In genomic region chr13:96487230-96487629, GRCm38 (mm10) we compare ENCODE assay signal across 33 mouse cellular contexts. TPM values are rescaled to one million over a fixed set of nuclear protein-coding genes. Genes with fewer than 3 reads are reported as not detected.
DNase-seq lines count a peak whose midpoint lies in the region; ATAC-seq lines count a peak whose summit lies in the region.
"Had no signal": no experiment of that assay in that cellular context is flagged by ENCODE, and none has a peak within 500 bp of the region (broad histone marks: within the 10 kb centered on the region; RNA-seq: fewer than 3 reads in every experiment).

No protein-coding gene starts in this region.

- no peaks in the 10 kb centered on the region for H3K27me3 ChIP-seq in liver, embryonic 11.5 days (replicated peaks; ENCODE audit: control insufficient read depth, insufficient read depth, low read length)
- H3K27me3 ChIP-seq: hindbrain, embryonic 13.5 days; limb, embryonic 15.5 days; liver, embryonic 15.5 days; neural tube, embryonic 12.5 days; Patski had no signal

- no peaks in the 10 kb centered on the region for H3K9me3 ChIP-seq in liver, embryonic 11.5 days (ENCODE audit: control insufficient read depth, low read length)
- H3K9me3 ChIP-seq: embryonic facial prominence, embryonic 10.5 days; forebrain, embryonic 10.5 days; hindbrain, embryonic 13.5 days; limb, embryonic 15.5 days; liver, embryonic 15.5 days; neural tube, embryonic 12.5 days had no signal

- WGBS in liver, embryonic 11.5 days: 77% methylated on average over 6 of the region's 6 CpGs

- DNase-seq in 3T3-L1 (ENCODE audit: low read depth, low spot score): peak; percentile 65
- peak; percentile 79 for DNase-seq in CD4-positive, CD25-positive, alpha-beta regulatory T cell, adult 2 months (ENCODE audit: low read depth, low spot score)
- peak; percentile 25 for DNase-seq in brain, adult 2 months (ENCODE audit: low read depth, low spot score)
- DNase-seq in naive thymus-derived CD4-positive, alpha-beta T cell, adult 2 months (ENCODE audit: low read depth): peak; percentile 37
- DNase-seq in kidney, adult 18-20 months: no peak
- no peak for DNase-seq in liver, embryonic 11.5 days (ENCODE audit: low spot score)
- DNase-seq in cerebellum, adult 9-10 months: no peak
- DNase-seq: adrenal gland, postnatal 10 days; B cell, adult 2 months; cerebellum, adult 9-11 months; gastrocnemius, postnatal 25 days; kidney, adult 9 months; kidney, postnatal 14 days; left cerebral cortex, postnatal 4 days; right cerebral cortex, postnatal 4 days had no signal

- H3K4me1 ChIP-seq in liver, embryonic 11.5 days (replicated peaks; ENCODE audit: control insufficient read depth, insufficient read depth, low read length): no peaks in the 10 kb centered on the region
- H3K4me1 ChIP-seq: embryonic facial prominence, embryonic 10.5 days; forebrain, embryonic 10.5 days; hindbrain, embryonic 13.5 days; limb, embryonic 15.5 days; liver, embryonic 15.5 days; neural tube, embryonic 12.5 days had no signal

- no peak overlapping the region for H3K9ac ChIP-seq in liver, embryonic 11.5 days (ENCODE audit: low read depth, low read length)
- H3K9ac ChIP-seq: hindbrain, embryonic 13.5 days; limb, embryonic 15.5 days; liver, embryonic 15.5 days; neural tube, embryonic 12.5 days had no signal

- H3K36me3 ChIP-seq in liver, embryonic 11.5 days (ENCODE audit: control insufficient read depth, insufficient read depth, low read length): peaks cover 7% of the 10 kb centered on the region; the same call in 1 of the 2 replicates

- ATAC-seq in liver, embryonic 11.5 days (replicated peaks; ENCODE audit: low FRiP score): no peak
- ATAC-seq: forebrain, embryonic 16.5 days; Patski had no signal

- H3K4me3 ChIP-seq in liver, embryonic 11.5 days (ENCODE audit: low read depth, low read length): no peak overlapping the region
- H3K4me3 ChIP-seq: embryonic facial prominence, embryonic 10.5 days; forebrain, embryonic 10.5 days; hindbrain, embryonic 13.5 days; limb, embryonic 15.5 days; liver, embryonic 15.5 days; neural tube, embryonic 12.5 days had no signal

- no peak overlapping the region for H3K27ac ChIP-seq in liver, embryonic 11.5 days (ENCODE audit: low read depth, low read length)
- H3K27ac ChIP-seq: embryonic facial prominence, embryonic 10.5 days; forebrain, embryonic 10.5 days; hindbrain, embryonic 13.5 days; limb, embryonic 15.5 days; liver, embryonic 15.5 days; macrophage; neural tube, embryonic 12.5 days had no signal

- no peak overlapping the region for H3K4me2 ChIP-seq in liver, embryonic 11.5 days
- H3K4me2 ChIP-seq: hindbrain, embryonic 13.5 days; limb, embryonic 15.5 days; liver, embryonic 15.5 days; midbrain, embryonic 11.5 days; neural tube, embryonic 12.5 days had no signal

RNA-seq across cellular contexts. Expression of gene Gm17622, which starts 3.3 kb away (rescaled TPM):
- polyA plus RNA-seq in liver, embryonic 11.5 days (2014; fragmentation: Nextera tagmentation; extraction: Ambion mirVana): not detected in 2 replicates
- polyA plus RNA-seq: brain, embryonic 14.5 days; cortical plate, adult 2 months; embryonic facial prominence, embryonic 10.5 days; forebrain, embryonic 10.5 days; forebrain, embryonic 16.5 days; heart, embryonic 14.5 days; hindbrain, embryonic 13.5 days; intestine, embryonic 14.5 days; limb, embryonic 15.5 days; liver, embryonic 15.5 days; lung, embryonic 16.5 days; macrophage; midbrain, embryonic 11.5 days; midbrain, postnatal 0 days; neural tube, embryonic 12.5 days; Patski; stomach, embryonic 16.5 days; thymus, postnatal 0 days had no signal

RNA-seq across cellular contexts. Expression of gene Ankdd1b, which starts 16.2 kb away (rescaled TPM):
- 0.11 TPM in 1 of 2 replicates, not detected in the other for polyA plus RNA-seq in liver, embryonic 11.5 days (2014; fragmentation: Nextera tagmentation; extraction: Ambion mirVana)
- polyA plus RNA-seq: forebrain, embryonic 10.5 days; forebrain, embryonic 16.5 days; liver, embryonic 15.5 days; macrophage; midbrain, embryonic 11.5 days; midbrain, postnatal 0 days had no signal

RNA-seq across cellular contexts. Expression of gene Polk, which starts 55.1 kb away (rescaled TPM):
- 8.2 and 8.8 TPM in 2 replicates for polyA plus RNA-seq in liver, embryonic 11.5 days (2014; fragmentation: Nextera tagmentation; extraction: Ambion mirVana)

RNA-seq across cellular contexts. Expression of gene Col4a3bp, which starts 55.2 kb away (rescaled TPM):
- 8.1 and 9.0 TPM in 2 replicates for polyA plus RNA-seq in liver, embryonic 11.5 days (2014; fragmentation: Nextera tagmentation; extraction: Ambion mirVana)

Comparison
In these comparisons a context has a peak if more than half of its experiments do, and no peak if none do; other contexts are left out.
1. DNase-seq: peak in 3T3-L1 (single experiment), CD4-positive, CD25-positive, alpha-beta regulatory T cell, adult 2 months (single experiment), brain, adult 2 months (single experiment) and naive thymus-derived CD4-positive, alpha-beta T cell, adult 2 months (single experiment); none in kidney, adult 18-20 months (single experiment), liver, embryonic 11.5 days (single experiment) and cerebellum, adult 9-10 months (single experiment).